Mouse (Mus musculus) kidney, postnatal 25 days (tissue): ENCODE measurements around the gene Hoxb4.

Experiments used
- DNase-seq, 2 experiments: peaks; one replicate each; pipeline ENCODE4 v3.0.0; 2021; ENCODE audit warnings: mixed read lengths in 2 of 2

The Hoxb4 gene

DNA sequence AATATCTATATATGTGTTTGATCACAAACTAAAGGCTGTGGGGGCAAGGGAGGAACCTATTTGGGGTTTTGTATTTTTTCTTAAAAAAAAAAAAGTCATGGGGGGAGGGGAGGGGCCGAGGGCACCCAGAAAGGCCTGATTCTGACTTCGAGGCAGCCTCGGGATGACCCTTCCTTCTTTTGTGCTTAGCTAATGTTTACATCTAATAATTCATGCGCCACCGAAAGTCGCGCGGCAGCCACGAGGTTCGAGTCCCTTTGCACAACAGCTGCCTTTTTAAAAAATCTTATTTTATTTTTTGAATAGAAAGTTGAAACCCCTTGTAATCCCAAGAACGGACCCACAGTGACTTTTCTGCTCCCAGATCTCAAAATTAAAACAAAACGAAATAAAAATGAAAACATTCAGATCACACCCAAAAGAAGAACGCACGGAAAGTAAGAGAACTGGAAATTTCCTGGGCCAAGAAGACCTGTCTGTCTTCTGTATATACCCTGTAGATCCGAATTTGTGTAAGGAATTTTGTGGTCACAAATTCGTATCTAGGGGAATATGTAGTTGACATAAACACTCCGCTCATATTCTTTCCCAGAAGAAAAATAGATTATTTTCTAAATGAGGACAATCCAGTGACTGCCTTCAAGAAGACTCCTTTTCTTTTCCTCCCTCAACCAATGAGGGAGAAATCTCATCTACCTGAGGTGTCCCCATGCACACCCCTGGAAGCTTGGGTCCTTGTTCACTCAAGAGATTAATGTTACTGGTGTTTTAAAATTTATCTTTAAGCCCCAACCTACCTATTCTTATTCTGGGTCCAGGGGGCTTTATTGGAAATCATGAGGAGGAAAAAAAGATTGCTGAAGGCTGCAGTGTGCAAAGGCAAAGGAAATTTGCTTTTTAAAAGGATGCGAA lies 1.1 kb upstream of the Hoxb4 start:
- DNase-seq, result peak in 1 of 2 experiments; percentile 47

DNA sequence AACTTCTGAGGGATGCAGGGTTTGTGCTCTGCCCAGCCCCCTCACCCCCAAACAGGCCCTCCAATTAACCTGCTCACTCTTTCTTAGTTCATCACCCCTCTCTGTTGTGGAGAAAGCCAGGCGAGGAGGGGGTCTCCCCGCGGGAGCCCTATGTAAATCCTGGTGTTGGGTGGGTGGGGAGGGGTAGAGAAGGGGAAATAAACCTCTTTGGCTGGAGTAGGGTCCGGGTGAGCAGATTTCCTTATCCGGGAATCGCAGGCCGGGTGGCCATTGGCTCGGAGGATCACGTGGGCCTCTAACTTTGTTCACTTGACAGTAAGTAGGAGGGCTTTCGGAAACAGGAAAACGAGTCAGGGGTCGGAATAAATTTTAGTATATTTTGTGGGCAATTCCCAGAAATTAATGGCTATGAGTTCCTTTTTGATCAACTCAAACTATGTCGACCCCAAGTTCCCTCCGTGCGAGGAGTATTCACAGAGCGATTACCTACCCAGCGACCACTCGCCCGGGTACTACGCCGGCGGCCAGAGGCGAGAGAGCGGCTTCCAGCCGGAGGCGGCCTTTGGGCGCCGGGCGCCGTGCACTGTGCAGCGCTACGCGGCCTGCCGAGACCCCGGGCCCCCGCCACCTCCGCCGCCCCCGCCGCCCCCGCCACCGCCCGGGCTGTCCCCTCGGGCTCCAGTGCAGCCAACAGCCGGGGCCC lies 452 bp downstream of the Hoxb4 start:
- DNase-seq, result peak; percentile 92 to 96

DNA sequence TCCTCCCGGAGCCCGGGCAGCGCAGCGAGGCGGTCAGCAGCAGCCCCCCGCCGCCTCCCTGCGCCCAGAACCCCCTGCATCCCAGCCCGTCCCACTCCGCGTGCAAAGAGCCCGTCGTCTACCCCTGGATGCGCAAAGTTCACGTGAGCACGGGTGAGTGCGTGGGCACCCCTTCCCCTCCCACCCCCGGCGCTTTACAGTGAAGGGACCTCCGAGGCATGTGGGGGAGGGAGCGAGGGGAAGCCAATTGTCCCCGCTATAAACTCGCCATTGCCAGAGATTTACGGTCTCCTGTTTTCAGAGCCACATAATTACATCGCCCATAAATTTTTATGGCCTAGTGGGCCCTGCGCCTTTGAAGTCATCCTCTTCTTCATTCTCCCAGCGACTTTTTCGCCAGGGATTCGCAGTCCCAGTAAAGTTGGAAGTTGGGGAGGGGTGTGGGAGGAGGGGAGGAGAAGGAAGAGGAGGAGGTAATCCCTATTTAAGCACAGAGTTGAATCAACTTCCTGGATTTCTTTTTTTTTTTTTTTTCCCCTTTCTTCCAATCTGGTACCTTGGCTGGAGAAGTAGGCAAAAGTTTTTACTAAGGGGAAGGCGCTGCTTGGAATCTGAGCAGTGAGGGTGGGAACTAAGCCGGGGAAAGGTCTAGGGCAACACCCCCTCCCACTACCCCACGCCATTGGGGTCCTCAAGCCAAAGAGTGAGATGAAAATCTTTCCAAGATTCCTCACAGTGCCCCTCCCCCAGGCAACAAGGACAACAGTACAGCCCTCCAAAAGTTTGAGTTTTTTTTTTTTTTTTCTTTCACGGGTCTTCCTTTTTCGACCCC lies 1.2 kb downstream of the Hoxb4 start:
- DNase-seq, result peak; percentile 56 to 81

DNA sequence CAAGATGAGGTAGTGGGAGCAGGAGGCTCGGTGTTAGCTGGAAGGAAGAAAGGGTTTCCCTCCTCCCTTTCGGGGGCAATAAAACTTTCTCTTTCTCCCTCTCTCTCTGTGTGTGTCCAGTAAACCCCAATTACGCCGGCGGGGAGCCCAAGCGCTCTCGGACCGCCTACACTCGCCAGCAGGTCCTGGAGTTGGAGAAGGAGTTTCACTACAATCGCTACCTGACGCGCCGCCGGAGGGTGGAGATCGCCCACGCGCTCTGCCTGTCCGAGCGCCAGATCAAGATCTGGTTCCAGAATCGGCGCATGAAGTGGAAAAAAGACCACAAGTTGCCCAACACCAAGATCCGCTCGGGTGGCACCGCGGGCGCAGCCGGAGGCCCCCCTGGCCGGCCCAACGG lies 1.8 kb downstream of the Hoxb4 start:
- peak; percentile 75 to 87 for DNase-seq

DNA sequence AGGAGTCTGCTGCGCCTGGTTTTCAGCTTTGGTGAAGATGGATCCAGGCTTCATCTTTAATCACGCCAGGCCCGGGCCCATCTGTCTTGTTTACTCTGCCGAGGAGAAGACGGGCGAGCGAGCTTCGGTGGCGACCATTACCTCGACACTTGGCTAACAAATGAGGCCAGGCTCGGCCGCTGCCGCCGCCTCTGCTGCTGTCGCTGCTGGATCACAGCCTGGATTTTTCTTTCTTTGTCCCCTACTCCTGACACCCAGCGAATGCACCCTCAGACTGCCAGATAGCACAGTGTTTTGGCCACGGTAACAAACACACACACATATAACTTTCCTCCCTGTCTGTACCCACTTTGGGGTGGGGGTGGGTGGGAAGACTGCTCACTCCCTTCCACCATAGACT lies 2.6 kb downstream of the Hoxb4 start:
- peak; percentile 48 to 56 for DNase-seq

DNA sequence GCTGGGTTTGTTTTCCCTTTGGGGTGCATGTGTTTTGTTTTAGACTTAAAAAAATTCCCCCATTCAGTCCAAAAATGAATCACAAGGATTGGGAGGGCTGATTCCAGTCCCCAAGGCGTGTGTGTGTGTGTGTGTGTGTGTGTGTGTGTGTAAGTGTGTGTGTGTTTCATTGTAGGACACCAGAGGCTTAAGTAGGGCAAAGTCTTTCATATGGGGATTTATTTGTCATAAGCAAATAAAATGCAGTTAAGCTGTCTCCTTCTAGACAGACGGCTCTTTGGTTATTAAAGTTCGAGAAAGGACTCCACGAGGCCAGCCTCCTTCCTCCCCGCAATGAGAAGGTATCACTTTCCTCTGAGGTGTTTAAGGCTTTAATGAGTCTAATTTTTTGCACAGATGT lies 3.8 kb downstream of the Hoxb4 start:
- DNase-seq, result no peak

DNA sequence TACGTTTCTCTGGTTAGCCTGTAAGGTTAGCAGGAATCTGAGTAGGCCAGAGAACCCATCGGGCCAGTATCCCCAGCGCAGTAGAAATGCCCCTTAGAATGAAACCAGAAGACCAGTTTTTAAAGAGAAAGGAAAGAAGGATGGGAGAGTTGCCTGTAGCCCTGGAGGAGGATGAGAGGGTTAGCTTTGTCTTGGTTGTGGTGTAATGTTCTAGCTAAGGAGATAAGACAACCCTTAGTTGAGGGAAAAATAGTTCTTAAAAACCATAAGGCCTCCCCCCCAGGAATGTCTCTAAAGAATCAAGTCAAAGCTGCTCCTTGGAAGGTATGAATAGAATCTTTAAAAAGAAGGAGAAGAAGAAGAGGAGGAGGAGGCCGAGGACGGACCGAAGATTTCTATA lies 4.7 kb downstream of the Hoxb4 start:
- no peak for DNase-seq

DNA sequence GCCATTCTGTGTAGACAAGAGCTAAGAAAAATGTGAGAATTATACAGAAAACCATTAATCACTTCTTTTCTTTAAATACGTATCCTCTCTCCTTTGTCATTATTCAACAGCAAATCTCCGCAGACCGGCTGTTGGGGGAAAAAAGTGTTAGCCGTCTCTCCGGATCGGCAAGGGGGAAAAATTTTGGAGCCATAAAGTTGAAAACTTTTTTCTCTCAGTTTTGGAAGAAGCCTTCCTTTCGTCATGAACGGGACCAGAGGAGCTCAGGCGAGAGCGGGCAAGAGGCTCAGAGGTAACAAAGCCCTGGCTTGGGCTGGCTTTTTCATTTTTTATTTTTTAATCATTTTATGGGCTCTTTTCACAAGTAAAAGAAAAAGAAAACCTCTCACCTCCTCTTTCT lies 5.1 kb downstream of the Hoxb4 start, which contains the start of gene Hoxb3:
Gene Hoxb3 (plus strand): TSS at position 173 of the 400 bp plus-strand sequence.
- DNase-seq, result no peak

DNA sequence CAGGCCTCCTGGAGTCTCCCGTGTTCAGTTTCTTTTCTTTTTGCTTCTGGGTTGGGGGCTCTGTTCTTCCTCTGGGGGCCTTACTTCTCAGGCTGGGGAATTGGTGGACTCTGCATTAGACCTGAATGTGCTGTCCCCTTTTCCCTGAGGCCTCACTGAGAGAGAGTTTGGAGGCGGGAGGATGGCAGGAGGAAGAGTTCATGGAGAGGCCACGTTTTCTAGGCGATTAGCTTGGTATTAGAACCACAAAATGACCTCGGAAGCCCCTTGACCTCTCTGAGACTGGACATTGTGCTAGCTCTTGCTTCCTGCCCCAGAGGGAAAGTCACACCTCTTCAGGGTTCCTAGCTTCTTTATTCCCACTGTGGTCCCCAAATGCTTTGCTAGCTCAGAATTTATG lies 6.1 kb downstream of the Hoxb4 start:
- peak in 1 of 2 experiments; percentile 51 for DNase-seq

DNA sequence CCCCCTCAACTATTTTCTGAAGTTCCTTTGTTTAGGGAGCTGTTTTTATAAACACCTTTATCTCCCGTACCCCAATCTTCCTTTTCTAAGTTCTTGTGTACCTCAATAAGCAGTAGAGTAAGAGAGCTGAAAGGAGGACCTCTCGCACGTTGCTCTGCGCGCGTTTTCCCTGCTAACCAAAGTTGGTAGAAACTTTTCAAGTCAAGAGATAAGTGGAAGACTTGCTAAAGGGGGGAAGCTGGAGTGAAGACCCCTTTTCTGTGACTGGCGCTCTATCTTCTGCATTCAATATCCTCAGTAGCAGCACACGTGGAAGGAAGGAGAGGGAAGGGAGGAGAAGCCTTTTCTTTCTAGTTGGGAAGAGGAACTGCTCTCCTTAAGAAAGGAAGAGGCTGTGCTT lies 6.9 kb downstream of the Hoxb4 start:
- peak in 1 of 2 experiments; percentile 37 for DNase-seq

DNA sequence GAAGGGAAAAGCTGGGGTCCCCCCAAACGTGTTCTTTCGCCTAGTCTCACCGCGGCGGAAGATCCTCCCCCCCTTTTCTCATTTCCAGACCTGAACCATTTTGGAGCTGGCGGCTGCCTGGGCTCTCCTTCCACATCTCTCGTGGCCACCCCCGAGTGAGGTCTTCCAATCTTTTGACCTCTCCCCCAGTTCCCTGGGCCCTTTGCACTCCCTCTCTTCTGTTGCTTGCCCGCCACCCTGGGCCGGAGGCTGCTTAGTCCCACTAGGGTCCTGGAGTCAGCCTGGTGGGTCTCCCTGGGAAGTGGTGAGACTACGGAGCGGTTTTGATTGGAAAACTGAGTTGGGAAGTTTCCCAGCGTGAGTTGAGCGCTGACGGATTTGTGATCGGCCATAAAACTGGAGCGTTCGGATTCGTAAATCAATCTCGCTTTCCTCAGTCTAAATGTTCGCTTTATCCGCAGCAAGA lies 7.7 kb downstream of the Hoxb4 start:
- DNase-seq, result peak in 1 of 2 experiments; percentile 41

DNA sequence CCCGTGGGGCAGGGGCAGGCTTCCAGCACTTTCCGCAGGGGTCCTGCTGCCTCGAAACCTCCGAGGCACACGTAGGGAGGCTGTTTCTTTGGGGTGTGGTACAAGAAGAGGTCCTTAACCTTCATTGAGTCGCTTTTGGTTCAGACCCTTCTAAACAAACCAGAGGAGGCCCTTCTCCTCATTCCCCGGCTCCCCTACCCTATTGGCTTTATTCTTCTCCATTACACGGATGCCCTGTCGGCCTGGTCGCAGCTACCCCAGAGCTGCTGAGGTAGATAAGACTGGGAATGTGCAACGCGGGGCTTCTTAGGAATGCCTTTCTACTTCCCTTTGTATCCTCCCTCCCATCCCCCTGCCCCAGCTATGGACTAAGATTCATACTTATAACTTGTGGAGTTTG lies 8.6 kb downstream of the Hoxb4 start:
- peak in 1 of 2 experiments; percentile 30 for DNase-seq

DNA sequence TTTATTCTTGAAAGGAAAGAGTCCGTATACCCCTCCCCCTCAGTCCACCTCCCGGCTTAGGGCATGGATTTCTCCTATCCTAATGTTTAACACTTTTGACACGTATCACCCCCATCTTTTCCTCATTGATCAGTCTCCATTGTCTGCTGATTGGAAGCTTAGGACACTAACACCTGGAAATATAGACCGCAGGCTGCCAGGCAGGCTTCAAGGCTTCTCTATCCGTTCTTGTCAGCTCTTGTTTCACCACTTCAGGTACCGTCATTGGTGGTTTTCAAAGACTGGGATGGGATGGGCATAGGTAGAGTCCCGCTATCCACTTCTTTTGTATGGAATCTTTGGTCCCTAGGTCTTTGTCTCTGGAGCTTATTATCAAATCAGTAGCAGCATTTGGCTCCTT lies 9.1 kb downstream of the Hoxb4 start:
- DNase-seq, result no peak

DNA sequence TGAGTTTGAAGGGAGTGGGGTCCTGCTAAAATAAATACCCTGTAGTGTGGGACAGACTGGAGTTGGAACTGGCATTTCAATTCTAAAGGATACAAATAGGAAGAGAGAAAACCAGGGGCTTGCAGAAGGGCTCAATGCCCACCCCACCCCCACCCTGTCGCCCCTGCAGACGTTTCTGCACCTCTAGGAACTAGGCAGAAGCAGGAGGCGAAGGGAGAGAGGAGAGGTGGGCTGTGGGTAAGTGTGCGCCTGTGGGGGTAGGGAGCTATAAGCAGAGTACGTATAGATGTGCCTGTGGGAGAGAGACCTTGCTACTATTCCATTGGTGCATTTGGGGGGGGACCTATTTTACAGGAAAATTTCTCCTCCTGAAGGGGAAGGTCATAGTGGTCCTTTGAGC lies 9.7 kb downstream of the Hoxb4 start:
- no peak for DNase-seq

DNA sequence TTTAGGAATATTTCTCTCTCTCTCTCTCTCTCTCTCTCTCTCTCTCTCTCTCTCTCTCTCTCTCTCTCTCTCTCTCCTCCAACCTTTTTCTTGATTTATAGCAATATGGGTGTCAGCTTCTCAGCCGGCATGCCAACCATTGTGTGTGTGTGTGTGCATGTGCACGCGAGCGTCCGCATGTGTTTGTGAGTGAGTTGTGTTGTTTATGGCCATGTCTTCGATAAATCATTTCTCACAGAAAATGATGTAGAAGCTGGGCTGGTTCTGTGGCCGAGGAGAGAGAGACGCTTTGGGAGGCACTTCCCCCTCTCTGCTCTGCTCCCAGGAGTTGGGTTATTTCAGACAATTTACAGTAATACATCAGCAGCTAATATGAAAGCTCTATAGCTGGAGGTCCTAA lies 10.5 kb downstream of the Hoxb4 start:
- no peak for DNase-seq

DNA sequence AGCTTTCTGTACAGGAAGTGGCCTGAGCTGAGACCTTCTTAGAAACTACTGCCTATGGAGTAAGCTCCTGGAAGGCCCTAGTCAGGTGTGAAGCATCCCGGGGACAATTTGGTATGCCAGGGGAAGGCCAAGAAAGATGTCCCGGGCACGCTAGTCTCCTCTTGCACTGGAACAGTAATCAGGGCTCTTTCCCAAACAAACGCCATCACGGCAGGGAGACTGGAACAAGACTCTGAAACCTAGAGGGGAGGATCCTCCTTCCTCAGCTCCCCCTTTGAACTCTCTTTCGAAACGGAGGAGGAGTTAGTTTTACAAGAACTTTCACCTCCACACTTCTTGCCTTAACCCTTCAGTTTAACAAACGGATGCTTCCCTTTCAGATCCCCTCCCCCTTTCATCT lies 14.0 kb downstream of the Hoxb4 start:
- peak in 1 of 2 experiments; percentile 41 for DNase-seq

DNA sequence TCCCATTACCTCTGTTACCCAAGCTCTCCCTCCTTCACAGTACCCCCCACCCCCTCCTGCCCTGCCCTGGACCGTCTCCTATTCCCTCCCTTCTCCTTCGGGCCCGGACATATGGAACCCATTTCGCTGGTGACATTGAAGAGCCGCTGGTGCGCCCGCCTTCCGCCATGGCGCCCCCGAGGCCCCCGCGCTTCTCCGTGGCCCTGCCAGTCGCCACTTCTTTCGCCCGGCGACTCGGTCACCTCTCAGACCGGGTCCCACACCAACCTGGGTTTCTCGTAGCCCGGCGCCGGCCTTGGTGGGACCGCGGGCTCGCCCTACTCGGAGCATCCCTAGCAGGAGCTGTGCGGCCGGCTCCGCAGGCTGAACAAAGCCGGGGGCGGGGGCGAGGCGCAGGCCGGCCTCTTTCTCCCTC lies 14.6 kb downstream of the Hoxb4 start:
- DNase-seq, result peak in 1 of 2 experiments; percentile 43

DNA sequence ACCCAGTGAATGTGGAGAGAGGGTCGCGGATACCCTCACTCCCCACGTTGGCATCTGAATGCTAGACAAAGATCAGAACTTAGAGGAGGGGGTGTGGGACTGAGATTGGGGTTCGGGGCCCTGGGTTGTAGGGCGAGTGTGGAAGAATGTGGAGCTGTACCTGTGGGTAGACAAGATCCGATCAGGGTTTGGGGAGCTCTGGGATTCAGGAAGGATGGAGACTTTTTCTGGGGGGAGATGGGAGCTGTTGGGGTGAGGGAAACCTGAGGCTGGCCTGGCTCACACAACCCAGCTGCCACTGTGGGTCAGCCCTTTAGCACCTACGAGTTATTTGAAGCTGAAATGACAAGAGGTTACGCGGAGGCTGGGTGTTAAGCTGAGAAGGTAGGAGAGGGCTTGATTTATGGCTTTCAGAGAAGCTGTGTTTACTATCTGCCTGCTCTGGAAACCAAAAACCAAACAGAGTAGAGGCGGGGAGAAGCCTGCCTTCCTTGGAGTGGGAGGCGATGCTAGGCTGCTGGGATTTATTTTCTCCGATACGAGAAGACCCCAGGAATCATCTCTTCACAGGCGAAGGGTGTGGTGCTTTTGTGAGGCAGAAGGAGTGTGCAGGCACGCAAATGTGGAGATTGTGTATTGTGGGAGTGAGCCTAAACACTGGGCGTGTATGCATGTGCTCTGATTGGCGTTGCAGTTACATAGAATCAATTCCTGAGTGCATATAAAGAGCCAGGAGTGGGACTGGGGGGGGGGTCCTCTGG lies 15.4 kb downstream of the Hoxb4 start:
- peak in 1 of 2 experiments; percentile 32 for DNase-seq

DNA sequence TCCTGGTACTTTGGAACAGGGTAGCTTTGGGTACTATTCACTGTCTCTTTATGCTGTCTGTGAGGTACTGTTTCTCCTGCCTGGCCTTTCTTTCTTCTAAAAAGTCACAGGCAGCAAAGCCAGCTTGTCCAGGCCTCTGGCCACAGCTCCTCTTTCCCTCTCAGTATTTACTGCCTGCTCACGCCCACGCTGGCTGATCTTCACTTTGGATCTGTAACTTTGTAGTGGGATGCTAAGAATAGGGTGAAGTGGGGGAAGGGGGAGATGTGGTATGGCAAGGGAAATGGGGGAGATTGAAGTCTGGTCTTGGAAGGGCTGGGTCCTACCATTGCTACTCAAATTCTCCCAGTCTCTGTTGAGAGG lies 15.9 kb downstream of the Hoxb4 start:
- no peak for DNase-seq

DNA sequence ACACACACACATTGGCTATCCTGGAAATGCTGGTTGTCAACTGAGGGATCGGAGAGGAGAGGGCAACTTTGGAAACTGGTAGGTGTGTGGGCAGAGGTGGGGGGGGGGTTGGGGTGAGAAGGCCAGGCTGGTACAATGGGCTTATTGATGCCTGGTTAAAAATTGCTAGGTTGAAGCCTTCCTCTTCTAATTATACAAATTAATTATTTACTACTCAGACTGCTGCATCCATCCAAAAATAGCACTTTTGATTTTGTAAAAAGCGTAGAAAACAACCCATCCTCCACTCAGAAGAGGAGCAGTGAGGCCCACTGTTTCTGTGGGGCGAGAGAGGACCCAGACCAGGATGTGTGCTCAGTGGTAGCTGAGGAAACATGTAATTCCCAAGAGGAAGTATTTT lies 16.9 kb downstream of the Hoxb4 start:
- no peak for DNase-seq

DNA sequence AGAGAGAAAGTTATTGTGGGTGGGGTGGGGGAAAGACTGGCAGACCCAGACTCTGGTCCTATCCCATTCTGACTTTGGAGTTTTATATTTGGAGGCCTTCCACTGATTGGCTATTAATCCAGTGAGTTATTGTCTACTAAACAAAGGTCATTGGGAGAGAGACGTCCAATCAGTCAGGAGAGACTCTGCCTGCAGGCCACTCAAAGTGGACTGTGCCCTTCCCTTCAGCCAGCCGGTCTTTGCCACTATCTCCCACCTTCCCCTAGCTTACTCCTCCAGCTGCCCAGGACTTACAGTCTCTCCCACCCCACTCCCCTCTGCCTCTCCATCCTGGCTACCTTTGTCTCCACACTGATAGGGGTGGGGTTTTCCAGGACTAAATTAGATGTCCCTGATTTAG lies 18.5 kb downstream of the Hoxb4 start:
- DNase-seq, result peak; percentile 51 to 81

DNA sequence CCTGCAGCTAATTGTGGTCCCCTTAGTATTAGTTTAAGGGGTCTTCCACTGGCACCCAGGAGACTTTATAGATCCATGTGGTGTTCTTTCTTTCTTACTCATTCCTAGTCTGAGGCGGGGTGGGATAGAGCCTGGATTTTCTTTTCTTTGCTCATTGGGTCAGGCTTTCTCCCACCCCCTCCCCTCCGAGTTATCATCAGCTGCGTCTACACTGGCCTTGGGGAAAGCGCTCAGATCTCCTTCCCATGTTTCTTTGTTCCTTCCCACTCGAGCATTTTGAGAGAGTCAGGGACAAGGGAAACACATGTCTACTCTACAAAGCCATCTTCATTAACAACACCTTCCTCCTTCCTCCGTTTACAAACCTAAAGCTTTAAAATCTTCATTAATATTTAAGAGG lies 19.0 kb downstream of the Hoxb4 start:
- DNase-seq, result no peak
